Mouse (Mus musculus) stomach, postnatal 0 days (tissue): ENCODE data around the gene Lck. TPM values are rescaled to one million over a fixed set of nuclear protein-coding genes. Genes with fewer than 3 reads are reported as not detected.
"Not testable (repeated sequence)": the region's sequence is repeated elsewhere in the genome, so short reads cannot be mapped to it uniquely, and the experiment has no call there.

Source experiments
- ATAC-seq: fragments of 200-750 bp; cut with Nextera tagmentation; 2 replicates; pipeline ENCODE4 v1.8.0; 2017; ENCODE audit not compliant: low FRiP score, low TSS enrichment
- DNase-seq: peaks from one replicate; pipeline ENCODE4 v3.0.0-alpha.2; 2016; ENCODE audit warnings: low spot score
- H3K27ac ChIP-seq: fragments of 300-500 bp; sonication (generic); replicated peaks from 2 replicates; pipeline ENCODE4 v1.5.1; 2014; ENCODE audit warnings: mild to moderate bottlenecking, control low read depth
- H3K27me3 ChIP-seq: fragments of 300-500 bp; sonication (generic); 2 replicates; pipeline ENCODE4 v1.6.1; 2014; ENCODE audit warnings: low read length; ENCODE audit not compliant: control insufficient read depth, insufficient read depth
- H3K36me3 ChIP-seq: fragments of 300-500 bp; sonication (generic); 2 replicates; pipeline ENCODE4 v1.6.1; 2014; ENCODE audit warnings: low read length, mixed read lengths; ENCODE audit not compliant: control insufficient read depth, insufficient read depth
- H3K4me1 ChIP-seq: fragments of 300-500 bp; sonication (generic); replicated peaks from 2 replicates; pipeline ENCODE4 v1.6.1; 2014; ENCODE audit warnings: antibody characterized with exemption; ENCODE audit not compliant: control insufficient read depth, insufficient read depth
- H3K4me2 ChIP-seq: fragments of 300-500 bp; sonication (generic); replicated peaks from 2 replicates; pipeline ENCODE4 v1.6.1; 2014; ENCODE audit warnings: low read depth, mild to moderate bottlenecking, control low read depth, moderate library complexity
- H3K4me3 ChIP-seq: fragments of 300-500 bp; sonication (generic); 2 replicates; pipeline ENCODE4 v1.5.1; 2014; ENCODE audit warnings: low read depth, low read length, control low read depth
- H3K9ac ChIP-seq: fragments of 300-500 bp; sonication (generic); 2 replicates; pipeline ENCODE4 v1.6.1; 2014; ENCODE audit warnings: mild to moderate bottlenecking, low read length, control low read depth, mixed read lengths
- H3K9me3 ChIP-seq: fragments of 300-500 bp; sonication (generic); 2 replicates; pipeline ENCODE4 v1.6.1; 2016; ENCODE audit warnings: low read length; ENCODE audit not compliant: control insufficient read depth
- CTCF ChIP-seq: IDR thresholded peaks from 2 replicates; pipeline ENCODE4 v1.5.1; 2016; ENCODE audit warnings: antibody characterized with exemption, low read depth, mild to moderate bottlenecking, moderate library complexity
- EP300 ChIP-seq: optimal IDR thresholded peaks from 2 replicates; pipeline ENCODE3; 2016; ENCODE audit warnings: antibody characterized with exemption
- WGBS: fragments of 180-500 bp; shearing (Covaris S2); extraction: QIAGEN DNeasy Blood & Tissue Kit; methylation state at CpG from one replicate; pipeline ENCODE4 v1.1.7; 2014; 5-methylcytosine and 5-hydroxymethylcytosine counted together
- polyA plus RNA-seq: library from polyadenylated mRNA; unstranded; fragments of >200 nt; fragmentation: Nextera tagmentation; extraction: Ambion mirVana; gene quantifications from 2 replicates; pipeline ENCODE4 v1.2.1, GENCODE M21; 2015

Lck gene
- polyA plus RNA-seq, 1 experiment from 2014 or later: 1.9 TPM

DNA sequence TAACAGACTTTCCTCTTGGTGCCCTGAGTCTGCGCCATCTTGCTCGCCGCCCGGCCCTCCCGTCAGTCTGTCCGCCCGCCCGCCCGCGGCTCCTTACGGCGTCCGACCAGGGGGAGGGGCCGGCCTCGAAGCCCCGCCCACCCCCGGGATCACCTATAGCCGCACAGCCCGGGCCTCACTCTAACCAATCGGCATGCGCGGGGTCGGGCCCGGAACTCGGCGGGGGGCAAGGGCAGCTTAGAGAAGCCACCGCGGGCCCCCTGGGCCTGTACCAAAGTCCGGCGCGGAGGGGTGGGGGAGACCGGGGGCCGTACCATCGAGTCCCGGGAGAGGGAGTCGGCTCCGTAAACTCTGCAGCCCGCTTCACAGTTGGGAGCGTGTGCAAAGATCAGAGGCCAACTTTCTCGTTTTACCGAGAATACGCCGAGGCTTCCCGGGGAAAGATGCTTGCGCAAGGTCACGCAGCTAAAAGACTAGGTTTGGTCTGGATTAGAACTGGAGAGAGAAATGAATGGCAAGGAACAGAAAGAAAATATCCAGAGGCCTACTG is 30.8 kb downstream of the Lck start, which contains the start of gene Hdac1:
TSS of gene Hdac1 (minus strand) at position 122 of the 550 bp plus-strand sequence.
- no peaks in the 10 kb centered on the region for H3K36me3 ChIP-seq
- H3K4me3 ChIP-seq: peak within 1 kb of the TSS; percentile 84
- H3K4me1 ChIP-seq: peaks cover 6% of the 10 kb centered on the region; the same call in 1 of the 2 replicates
- ATAC-seq (peak; percentile 99), DNase-seq (peak; percentile 99)
- peak within 1 kb of the TSS; percentile 88 for H3K9ac ChIP-seq
- TF ChIP-seq CTCF: peak; percentile 36; the same call in 1 of the 2 replicates
- peak; percentile 63 for TF ChIP-seq EP300
- 1% methylated on average over 44 of the region's 46 CpGs for WGBS
- H3K27ac ChIP-seq: peak within 1 kb of the TSS; percentile 86
- peak within 1 kb of the TSS; percentile 67 for H3K4me2 ChIP-seq
- no peaks in the 10 kb centered on the region for H3K9me3 ChIP-seq
- H3K27me3 ChIP-seq: no peaks in the 10 kb centered on the region

DNA sequence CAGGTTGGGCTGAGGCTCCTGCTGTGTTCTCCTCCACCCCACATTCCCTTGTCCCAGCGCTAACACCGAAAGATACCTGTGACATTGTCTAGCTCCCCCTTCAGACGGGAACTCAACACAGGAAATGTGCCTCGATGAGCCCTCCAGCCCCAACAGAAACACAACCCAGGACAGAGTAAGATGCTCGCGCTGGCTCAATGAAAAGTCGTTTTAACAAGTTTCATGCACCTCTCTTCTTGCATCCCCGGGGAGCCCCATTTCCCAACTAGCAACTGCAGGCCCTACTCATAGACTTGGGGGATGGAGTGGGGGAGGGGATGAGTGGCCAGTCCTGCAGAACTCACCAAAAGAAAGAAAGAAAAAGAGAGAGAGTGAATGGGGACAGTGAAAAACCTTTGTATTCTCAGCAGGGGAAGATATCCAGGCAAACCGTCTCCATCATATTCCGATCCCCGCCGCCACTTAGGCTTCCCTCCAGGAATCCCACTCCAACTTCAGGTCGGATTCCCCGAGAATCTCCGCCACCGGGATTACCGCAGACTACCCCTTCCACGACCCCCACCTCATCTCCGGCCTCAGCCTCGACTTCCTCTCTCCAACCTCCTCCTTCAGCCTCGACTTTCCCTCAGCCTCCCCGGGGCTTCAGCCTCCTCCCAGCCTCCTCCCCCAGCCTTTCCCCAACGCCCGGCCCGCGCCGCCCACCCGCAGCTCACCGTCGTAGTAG is 31.4 kb downstream of the Lck start:
- Histone ChIP-seq H3K9ac (peak overlapping the region; percentile 88), H3K4me3 (peak overlapping the region; percentile 84), H3K36me3 (no peaks in the 10 kb centered on the region), H3K27me3 (no peaks in the 10 kb centered on the region), H3K4me2 (peak overlapping the region; percentile 67), H3K9me3 (no peaks in the 10 kb centered on the region), H3K4me1 (peaks cover 6% of the 10 kb centered on the region; the same call in 1 of the 2 replicates), H3K27ac (peak overlapping the region; percentile 86)
- WGBS: under 1% methylated on average over 29 of the region's 30 CpGs
- TF ChIP-seq EP300: no peak
- TF ChIP-seq CTCF: peak; percentile 58
- peak; percentile 36 for DNase-seq
- ATAC-seq: no peak

DNA sequence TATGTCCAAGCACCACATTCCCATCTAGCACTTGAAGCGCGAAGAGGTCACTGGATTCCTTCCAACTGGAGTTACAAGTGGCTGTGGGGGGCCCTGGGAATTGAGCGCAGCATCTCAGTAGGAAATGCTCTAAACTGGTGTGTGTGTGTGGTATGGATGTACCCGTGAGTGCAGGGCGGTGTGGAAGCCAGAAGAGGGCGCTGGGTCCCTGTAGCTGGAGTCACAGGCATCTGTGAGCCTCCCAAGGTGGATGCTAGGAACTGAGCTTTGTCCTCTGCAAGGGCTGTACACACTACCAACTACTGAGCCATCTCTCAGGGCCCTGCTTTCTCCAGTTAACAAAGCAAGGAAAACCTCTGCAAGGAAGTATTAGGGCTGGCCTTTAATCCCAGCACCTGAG is 33.4 kb downstream of the Lck start:
- no peak for ATAC-seq
- 87% methylated on average over 6 of the region's 6 CpGs for WGBS
- no peak overlapping the region for H3K27ac ChIP-seq
- H3K36me3 ChIP-seq: no peaks in the 10 kb centered on the region
- no peak overlapping the region for H3K4me2 ChIP-seq
- no peak for TF ChIP-seq EP300
- TF ChIP-seq CTCF: peak; percentile 62
- no peaks in the 10 kb centered on the region for H3K27me3 ChIP-seq
- peak; percentile 54 for DNase-seq
- H3K9me3 ChIP-seq: no peaks in the 10 kb centered on the region
- H3K9ac ChIP-seq: no peak overlapping the region
- H3K4me3 ChIP-seq: no peak overlapping the region
- peaks cover 6% of the 10 kb centered on the region; the same call in 1 of the 2 replicates for H3K4me1 ChIP-seq

DNA sequence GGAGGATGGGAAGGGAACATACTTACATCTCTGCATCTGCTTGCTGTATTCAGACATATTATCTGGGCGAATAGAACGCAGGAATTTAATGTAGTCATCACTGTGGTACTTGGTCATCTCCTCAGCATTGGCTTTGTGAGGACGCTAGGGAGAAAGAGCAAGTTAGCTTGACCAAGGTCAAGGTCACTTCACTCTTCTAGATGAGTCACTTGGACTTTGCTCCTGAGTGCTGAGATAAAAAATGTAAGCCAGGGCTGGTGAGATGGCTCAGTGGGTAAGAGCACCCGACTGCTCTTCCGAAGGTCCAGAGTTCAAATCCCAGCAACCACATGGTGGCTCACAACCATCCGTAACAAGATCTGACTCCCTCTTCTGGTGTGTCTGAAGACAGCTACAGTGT is 44.5 kb downstream of the Lck start:
- peaks cover 18% of the 10 kb centered on the region for H3K36me3 ChIP-seq
- not testable (repeated sequence) for H3K9me3 ChIP-seq, H3K9ac ChIP-seq

DNA sequence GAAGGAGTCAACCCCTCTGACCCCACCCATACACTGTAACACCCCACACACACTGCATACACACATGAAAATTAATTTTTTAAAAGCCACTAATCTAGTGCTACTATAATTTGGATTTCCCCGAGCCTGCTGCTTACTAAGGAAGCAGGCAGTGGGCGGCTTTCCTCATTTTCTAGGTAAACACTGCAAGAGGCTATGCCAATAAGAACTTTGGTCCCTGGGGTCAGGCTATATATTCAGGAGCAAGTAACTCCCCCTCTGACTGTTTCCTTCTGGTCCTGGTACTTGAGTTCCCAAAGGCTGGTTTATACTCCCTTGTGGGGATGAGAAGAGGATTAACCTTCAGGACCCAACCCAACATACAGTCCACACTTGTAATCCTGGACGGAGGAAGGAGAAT is 47.6 kb downstream of the Lck start:
- Histone ChIP-seq H3K27me3 (no peaks in the 10 kb centered on the region), H3K9ac (no peak overlapping the region), H3K9me3 (no peaks in the 10 kb centered on the region), H3K4me3 (no peak overlapping the region), H3K36me3 (peaks cover 27% of the 10 kb centered on the region), H3K27ac (peak overlapping the region; percentile 73), H3K4me1 (no peaks in the 10 kb centered on the region), H3K4me2 (no peak overlapping the region)
- 66% methylated on average over 3 of the region's 3 CpGs for WGBS
- peak; percentile 73 for ATAC-seq
- TF ChIP-seq CTCF (no peak), EP300 (no peak)
- DNase-seq: peak; percentile 48

More for the DNA sequence above, 44.5 kb downstream of the Lck start:
- not testable (repeated sequence) for H3K27ac ChIP-seq, H3K4me1 ChIP-seq, H3K4me3 ChIP-seq, DNase-seq, ATAC-seq, H3K27me3 ChIP-seq, H3K4me2 ChIP-seq
- 92% methylated on average over 5 of the region's 6 CpGs for WGBS

DNA sequence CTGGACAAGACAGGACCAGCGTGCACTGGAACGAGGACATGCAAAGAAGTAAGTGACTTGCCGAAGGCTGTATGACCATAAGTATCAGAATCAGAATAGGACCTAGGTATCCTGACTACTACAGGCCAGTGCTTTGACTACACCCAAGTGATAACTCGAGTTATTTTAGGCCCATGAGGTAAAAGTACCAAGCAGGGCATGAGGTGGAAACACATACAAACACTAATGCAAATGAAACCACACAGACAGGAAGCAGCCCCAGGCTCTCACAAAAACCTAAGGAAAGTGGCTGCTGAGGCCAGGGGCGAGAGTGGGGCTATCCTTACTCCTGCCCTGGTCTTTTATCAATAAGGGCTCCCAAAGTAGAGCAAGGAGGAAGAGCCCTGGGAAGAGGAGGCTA is 48.1 kb downstream of the Lck start:
- Histone ChIP-seq H3K36me3 (peaks cover 27% of the 10 kb centered on the region), H3K4me1 (no peaks in the 10 kb centered on the region), H3K27ac (peak overlapping the region; percentile 73), H3K4me3 (no peak overlapping the region), H3K9ac (no peak overlapping the region), H3K9me3 (no peaks in the 10 kb centered on the region), H3K4me2 (no peak overlapping the region), H3K27me3 (no peaks in the 10 kb centered on the region)
- no peak for TF ChIP-seq EP300
- no peak for TF ChIP-seq CTCF
- DNase-seq: no peak
- 86% methylated on average over 5 of the region's 5 CpGs for WGBS
- peak; percentile 70 for ATAC-seq
